Mouse (Mus musculus): ENCODE measurements at regions not wholly inside any gene's neighbourhood (a gene's known extent, or its start where the extent isn't known, plus 50 kb on each side); places are given as distances from the start of the nearest gene placed in this dataset.

DNA sequence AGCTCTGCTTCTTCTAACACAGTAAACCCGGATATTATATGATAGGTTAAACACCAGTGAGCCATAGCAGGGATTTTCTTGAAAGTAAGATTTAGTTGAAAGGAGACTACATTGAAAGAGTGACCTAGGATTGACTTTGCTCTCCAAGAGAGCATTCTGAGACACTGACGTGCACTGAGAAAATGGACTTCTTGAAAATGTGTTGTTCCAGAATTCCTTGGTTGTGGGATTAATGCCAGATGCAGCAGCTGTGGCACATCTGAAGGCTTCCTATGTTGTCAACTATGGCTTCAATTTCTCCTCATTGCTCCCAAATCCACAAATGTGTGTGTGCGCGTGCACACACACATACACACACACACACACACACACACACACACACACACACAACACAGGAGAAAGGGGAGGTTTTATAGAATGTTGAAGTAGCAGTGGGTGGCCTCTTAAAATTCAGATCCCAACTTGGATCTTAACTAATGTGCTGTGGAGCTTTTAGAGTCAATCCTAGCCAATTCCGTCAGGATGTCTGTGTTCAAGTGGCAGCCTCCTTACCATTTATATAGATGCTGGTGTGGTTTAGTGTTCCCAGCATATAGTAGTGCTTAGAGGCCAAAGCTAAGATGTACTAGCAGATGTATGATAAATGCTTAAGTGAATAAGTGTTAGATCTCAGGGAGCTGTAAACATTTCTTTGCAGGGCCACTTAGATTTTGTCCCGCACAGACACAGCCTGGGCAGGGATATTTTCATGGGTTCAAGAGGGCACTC is 346.5 kb downstream of the C1d start:
- no peak for DNase-seq
- intact Hi-C loops (cut with DNase I) = no loop called here

GRCm38 (mm10) chr11:17620462-17621248 is 333.0 kb downstream of the Etaa1 start:
- intact Hi-C loops (cut with DNase I) = no loop called here
- DNase-seq = no peak

- intact Hi-C loops (cut with DNase I) = no loop called here
- DNase-seq = no peak
These were observed 324.0 kb downstream of the Etaa1 start for GRCm38 (mm10) chr11:17629541-17630171.

- DNase-seq = no peak
- intact Hi-C loops (cut with DNase I) = no loop called here
These were observed 323.5 kb downstream of the Etaa1 start for GRCm38 (mm10) chr11:17630172-17630553.

DNA sequence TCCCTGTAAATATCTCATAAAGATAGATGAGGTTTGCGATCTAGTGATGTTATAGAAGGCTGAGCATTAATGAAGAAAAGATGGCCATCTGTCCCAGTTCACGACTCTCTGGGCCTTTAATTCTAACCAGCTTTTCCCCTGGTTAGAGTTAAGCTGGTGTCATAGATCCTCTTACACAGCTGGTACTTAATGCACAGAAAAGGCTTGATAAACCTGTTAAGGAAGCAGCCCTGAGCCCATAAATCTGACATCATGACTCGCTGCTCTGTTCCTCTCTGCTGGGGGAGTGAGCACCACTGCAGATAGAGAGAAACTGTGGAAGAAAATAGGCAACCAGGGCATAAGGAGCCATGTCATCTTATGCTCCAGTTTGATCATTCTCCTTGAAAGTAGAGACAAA is 316.5 kb downstream of the Etaa1 start:
- intact Hi-C loops (cut with DNase I) = no loop called here
- DNase-seq = no peak

- DNase-seq = no peak
- intact Hi-C loops (cut with DNase I) = no loop called here
These were observed 313.8 kb downstream of the Etaa1 start for GRCm38 (mm10) chr11:17639922-17640321.

DNA sequence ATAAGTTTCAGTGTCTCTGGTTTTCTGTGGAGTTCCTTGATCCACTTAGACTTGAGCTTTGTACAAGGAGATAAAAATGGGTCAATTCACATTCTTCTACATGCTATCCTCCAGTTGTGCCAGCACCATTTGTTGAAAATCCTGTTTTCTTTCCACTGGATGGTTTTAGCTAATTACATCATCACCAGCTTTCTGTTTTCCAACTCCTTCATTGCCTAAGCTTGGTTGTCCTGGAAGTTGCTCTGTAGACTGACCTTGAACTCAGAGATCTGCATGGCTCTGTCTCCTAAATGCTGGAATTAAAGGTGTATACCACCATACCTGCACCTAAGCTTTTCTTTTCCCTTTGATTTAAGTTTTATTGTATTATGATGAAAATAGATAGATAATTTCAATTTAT is 306.2 kb downstream of the Etaa1 start:
- no peak for DNase-seq
- intact Hi-C loops (cut with DNase I) = no loop called here

- intact Hi-C loops (cut with DNase I) = no loop called here
- DNase-seq = no peak
These were observed 302.1 kb downstream of the Etaa1 start for GRCm38 (mm10) chr11:17651389-17652156.

GRCm38 (mm10) chr11:17655840-17656239 is 297.8 kb downstream of the Etaa1 start:
- no peak for DNase-seq
- intact Hi-C loops (cut with DNase I) = no loop called here

DNA sequence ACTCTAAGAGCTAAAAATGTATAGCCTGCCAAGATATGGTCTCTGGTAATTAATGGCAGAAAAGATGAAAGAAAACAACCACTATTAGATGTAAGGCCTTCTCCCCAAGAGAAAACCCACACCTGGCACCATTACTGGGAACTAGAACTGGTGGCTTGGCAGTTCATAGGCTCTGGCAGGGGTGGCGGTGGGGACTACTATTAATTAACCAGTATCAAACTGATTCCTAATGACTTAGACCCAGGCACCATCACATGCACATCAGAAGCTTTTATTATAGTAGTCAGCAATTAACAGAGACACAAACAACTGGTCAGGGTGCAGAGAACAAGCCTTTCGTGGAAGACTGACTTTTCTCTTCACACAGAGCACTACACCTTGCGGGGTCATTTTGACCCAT is 296.0 kb downstream of the Etaa1 start:
- intact Hi-C loops (cut with DNase I) = no loop called here
- DNase-seq = no peak

GRCm38 (mm10) chr11:17658289-17658688 is 295.4 kb downstream of the Etaa1 start:
- intact Hi-C loops (cut with DNase I) = no loop called here
- no peak for DNase-seq

DNA sequence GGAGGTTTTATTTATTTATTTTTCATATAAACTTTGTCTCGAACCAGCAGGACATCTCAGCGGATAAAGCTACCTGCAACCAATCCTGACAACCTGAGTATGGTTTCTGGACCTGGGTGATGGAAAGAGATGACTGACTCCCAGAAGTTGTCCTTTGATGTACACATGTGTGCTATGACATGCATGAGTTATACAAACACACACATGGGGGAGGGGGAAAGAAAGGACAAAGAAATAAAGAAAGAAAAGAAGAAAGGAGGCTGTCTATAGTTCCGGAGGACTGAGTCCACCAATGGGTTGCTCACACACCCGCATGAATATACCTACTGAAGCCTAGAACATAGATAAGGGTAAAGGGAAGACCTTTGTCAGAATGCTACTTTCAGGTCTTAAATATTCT is 295.0 kb downstream of the Etaa1 start:
- intact Hi-C loops (cut with DNase I) = no loop called here
- DNase-seq = no peak

DNA sequence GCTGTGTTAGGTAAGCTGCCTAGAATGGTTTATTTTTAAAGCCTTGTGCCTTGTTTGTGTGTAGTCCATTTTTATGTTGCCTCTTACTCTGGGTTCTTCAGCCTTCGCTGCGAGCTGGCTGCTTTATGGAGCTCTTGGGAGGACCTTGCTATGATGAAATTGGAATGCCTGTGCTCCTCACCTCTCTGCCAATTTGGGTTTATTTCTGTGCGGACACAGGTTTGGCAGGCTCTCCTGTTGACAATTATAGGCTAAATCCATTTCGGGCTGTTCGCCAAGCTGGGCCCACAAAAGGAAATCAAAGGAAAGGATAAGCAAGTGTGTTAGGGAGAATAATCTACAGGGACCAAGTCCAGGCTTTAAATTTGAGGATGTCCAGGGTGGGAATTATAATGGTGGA is 289.8 kb downstream of the Etaa1 start:
- intact Hi-C loops (cut with DNase I) = no loop called here
- DNase-seq = peak; percentile 68

DNA sequence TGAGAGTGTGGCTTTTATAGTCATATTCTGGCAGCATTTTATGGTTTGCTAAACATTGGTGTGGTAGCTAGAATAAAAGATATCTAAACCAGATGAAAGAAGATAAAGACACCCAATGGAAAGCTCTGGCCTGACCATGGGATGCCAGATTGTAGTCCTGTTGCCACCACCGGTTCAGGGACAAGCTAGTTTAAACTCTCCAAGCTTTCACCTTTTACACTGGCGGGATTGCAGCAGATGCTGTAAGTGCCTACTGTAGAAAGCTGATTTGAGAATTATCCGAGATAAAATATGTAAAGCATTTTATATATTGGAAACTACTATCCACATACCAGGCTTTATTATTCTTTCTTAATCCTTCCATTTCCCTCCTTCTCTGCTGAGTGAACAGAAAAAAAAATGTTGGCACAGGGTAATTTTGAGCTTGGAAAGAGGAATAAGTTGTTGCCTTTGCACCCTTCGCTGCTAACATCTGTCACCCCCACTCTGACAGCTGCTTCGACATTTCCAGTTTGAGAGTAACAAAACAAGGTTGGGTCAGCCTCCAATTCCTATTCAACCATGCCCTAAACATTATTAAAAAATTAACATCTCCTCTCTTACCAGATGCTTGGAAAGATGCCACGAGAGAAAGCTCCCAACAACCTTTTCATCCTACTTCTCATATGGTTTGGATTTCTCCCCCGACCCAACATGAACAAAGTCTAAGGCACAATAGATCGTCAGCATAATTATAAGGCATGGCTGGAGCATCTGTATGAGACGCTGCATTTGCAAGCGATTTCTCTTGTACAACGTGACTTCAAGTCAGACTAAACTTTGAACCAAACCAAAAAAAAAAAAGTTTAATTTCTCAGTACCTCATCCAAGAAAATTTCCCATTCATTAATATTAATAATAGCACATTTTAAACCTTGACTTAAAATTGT is 287.8 kb downstream of the Etaa1 start:
- DNase-seq = no peak
- intact Hi-C loops (cut with DNase I) = no loop called here

DNA sequence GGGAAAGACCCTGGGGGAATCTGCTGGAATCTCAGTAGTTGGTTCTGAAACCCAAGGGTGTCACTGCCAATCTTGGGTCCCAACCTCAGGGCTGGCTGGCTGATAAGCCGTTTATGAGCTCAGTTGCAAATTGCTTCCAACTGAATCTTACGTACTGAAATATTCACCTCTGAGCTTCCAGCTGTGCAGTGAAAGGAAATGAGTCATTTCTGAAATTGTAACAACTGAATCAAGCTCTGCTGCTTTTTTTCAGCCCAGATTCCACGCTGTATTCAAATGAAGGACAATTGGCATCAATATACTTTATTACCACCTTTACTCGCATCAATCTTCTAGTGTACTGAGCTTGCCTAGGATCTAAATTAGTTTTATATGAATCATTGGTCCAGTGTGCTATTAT is 272.7 kb downstream of the Etaa1 start:
- intact Hi-C loops (cut with DNase I) = no loop called here
- DNase-seq = no peak

GRCm38 (mm10) chr11:17685711-17686113 is 268.0 kb downstream of the Etaa1 start:
- intact Hi-C loops (cut with DNase I) = no loop called here
- peak; percentile 56 for DNase-seq

GRCm38 (mm10) chr11:17686806-17687205 is 266.9 kb downstream of the Etaa1 start:
- DNase-seq = no peak
- intact Hi-C loops (cut with DNase I) = no loop called here

DNA sequence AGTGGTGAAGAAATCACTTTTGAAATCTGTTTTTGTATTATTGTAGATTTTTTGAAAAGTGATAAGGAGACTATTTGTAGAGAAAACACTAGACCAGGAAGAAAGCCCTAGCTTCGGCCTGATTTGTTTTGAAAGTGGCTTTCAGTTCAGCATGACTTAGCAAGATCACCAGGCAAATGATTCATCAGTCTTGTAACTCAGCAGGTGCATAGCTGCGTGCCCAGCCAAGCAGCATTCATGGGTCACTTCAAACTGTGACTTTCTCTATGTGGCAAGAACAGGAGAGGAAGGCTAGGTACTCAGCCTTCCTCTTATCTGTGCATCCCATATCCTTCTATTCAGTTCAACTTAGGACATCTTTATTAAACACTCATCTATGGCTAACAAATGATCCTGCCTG is 259.5 kb downstream of the Etaa1 start:
- DNase-seq = no peak
- intact Hi-C loops (cut with DNase I) = no loop called here

GRCm38 (mm10) chr11:17708769-17709168 is 244.9 kb downstream of the Etaa1 start:
- no peak for DNase-seq
- intact Hi-C loops (cut with DNase I) = no loop called here

- DNase-seq = no peak
- intact Hi-C loops (cut with DNase I) = no loop called here
These were observed 231.6 kb downstream of the Etaa1 start for GRCm38 (mm10) chr11:17722051-17722450.
